Mouse (Mus musculus): Measurements from ENCODE around the gene Palm3. TPM values are rescaled to one million over a fixed set of nuclear protein-coding genes. Genes with fewer than 3 reads are reported as not detected.

Palm3 gene
- total RNA-seq, 2 experiments from 2014 or later = 0.99 to 1.1 TPM

DNA sequence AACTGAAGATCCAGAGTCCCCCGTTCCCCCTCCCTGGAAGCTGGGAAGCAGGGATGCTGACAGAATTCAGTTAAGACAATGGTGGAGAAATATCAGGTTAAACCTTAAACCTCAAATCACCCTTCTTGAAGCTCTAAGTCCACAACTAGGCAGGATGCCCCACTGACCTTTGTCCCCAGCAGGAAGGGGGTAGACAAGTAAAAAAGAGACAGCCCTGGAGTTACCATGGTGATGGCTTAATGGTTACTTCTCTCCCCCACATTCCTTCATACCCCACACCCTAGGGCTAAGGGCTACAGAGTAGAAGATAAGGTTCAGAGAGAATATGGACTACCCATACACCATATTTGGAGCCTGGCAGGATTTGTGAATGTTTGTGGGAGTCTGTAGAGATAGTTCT lies 2.4 kb downstream of the Palm3 start:
- DNase-seq = no peak

DNA sequence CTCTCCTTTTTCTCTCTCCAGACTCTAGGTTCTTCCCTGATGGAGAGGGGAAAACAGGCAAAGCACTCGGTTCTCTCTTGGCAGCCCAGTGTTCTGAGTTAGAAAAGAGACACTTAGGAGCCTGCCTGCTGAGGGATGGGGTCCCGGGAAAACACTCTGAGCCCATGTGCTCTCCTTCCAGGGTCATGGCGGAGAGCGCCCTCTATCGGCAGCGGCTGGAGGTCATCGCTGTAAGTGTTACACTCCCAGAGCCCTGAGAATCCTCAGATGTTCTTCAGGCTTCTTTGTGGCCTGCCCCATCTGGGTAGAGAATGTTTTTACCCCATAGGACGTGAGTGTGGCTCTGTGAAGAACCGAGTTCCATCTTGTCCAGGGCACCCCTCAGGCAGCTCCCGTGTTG lies 2.9 kb downstream of the Palm3 start:
- peak; percentile 80 for DNase-seq

DNA sequence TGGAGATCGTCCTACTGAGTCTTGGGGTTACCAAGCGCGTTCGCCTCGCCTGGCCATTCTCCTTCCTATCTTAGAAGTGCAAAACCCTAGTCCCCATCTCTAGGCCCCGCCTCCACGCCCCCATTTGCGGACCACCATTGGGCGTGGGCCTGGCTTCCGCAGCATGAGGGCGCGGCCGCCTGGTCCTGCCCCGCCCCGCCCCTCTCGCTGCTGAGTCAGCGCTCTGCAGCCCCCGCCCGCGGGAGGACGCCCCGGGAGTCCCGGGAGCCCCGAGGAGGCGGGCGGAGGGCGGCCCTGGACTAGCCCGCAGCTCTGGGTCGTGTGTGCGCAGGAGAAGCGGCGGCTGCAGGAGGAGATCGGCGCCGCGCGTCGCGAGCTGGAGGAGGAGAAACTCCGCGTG lies 4.6 kb downstream of the Palm3 start:
- peak; percentile 65 for DNase-seq

DNA sequence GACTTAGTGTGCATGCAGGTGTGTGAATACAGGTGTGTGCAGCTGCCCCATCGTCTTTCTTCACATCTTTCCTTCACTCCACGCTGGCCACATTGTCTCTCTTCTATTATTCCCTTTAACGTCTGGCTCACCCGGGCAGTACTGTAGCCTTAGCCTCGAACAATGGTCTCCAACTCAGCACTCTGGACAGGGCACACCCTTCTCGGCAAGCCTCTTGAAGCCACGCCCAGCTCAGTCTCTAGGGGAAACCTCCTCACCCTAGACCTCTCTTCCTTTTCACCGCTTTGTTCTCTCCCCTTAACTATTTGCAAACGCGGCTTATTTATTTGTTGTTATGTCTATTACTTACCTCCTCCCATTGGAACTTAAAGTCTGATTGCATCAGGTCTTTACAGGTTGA lies 6.2 kb downstream of the Palm3 start:
- no peak for DNase-seq

DNA sequence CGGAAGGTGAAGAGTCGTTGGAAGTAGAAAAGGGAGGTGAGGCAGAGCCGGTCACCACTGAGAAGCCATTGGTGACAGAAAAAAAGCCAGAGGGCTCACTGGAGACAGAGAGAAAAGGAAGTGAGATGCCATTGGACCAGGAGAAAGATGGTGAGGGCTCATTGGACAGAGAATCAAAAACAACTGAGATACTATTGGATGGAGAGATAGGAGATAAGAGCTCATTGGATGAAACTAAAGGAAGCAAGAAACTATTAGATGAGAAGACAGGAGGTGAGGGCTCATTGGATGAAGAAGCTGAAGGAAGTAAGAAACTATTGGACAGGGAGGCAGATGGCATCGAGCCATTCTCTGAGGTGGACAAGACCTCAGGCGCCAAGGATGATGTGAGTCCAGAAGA lies 8.0 kb downstream of the Palm3 start:
- DNase-seq = no peak

DNA sequence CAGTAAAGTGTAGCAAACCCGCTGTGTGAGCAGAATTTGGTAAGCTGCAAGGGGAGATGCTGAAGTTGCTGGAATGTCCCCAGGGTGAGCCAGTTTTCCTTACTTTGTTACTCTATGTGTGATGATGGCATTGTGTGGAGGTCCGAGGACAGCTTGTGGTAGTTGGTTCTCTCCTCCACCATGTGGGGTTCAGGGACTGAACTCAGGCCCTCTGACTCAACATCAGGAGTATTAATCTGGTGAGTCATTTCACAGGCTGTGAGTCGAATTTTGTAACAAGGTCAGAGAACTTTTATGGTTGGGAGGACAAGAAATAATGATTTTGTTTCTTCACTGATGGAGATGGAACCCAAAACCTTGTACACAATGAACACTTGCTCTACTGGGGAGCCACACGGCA lies 11.5 kb downstream of the Palm3 start:
- no peak for DNase-seq

DNA sequence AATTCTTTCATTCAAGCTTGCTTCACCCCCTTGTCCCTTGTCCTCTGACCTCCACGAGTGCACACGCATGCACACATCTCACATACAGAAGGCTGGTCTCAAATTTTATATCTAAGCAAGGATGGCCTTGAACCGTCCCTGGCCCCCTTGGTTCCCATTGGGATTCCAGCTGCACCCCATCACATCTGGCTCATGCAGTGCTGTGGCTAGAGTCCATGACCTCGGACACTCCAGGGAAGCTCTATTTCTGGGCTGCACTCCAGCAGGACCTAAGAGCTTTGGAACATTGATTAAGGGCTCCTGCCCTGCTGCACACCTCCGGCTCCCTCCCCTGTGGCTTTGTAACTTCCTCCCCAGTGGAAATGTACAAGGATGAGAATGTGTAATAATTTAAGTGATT lies 16.7 kb downstream of the Palm3 start:
- DNase-seq = no peak

DNA sequence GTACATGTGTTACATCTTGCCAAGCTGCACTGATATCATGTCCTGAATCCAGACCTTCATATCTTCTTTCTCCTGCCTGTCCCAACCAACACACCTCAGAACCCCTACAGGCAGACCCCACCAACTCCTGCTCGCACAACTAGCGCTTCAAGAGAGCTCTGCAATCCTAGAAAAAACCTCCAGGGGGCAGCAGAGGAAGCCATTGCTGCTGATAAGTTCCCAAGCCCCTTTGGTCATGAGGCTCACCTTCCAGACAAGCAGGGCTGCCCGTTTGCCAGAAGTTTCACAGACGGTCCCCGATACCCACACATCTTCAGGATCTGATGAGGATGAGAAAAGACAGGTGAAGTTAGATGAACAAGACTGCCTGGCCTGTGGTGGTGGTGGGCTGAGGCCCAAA lies 17.8 kb downstream of the Palm3 start:
- peak; percentile 71 for DNase-seq

DNA sequence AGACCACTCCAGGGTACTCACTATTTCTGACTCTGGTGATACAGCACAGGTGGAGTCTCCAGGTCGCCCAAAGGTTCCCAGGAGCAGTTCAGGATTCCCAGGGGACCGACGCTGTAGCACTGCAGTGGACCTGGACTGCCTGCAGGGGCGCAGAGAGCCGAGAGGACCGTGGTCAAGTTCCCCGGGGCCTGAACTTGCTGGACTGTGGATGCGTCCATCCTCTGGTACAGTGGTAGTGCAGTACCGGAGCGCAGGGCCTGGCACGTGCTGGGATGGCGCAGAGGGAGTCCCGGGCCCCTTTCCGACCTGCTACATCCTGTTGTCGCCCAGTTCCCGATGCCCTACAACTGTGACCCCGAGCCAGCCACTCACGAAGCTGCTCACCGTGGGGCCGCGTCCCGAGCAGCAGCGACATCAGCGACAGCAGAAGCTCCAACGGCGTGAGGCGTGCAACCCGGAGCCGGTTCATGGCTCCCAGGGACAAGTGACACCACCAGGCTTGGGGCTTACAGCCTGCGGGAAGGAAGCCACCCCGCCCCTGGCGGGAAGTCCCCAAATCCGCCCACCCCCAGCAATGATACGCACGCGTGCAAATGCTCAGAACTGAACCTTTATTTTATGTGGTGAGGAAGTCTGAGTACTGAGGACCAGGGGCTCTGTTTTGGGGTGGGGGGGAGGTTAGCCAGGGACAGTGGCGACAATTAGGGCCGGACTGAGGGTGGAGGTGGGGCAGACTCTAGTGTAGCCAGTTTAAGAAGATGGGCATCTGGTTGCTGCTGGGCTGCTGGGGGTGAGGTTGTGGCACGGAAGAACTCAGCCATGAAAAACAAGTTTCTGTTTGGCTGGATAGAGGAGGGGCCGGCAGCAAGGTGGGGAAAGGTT lies 21.0 kb downstream of the Palm3 start, which contains the start of gene Il27ra:
Il27ra (minus strand) TSS at position 524 of the 882 bp plus-strand sequence.
- DNase-seq = peak; percentile 75

DNA sequence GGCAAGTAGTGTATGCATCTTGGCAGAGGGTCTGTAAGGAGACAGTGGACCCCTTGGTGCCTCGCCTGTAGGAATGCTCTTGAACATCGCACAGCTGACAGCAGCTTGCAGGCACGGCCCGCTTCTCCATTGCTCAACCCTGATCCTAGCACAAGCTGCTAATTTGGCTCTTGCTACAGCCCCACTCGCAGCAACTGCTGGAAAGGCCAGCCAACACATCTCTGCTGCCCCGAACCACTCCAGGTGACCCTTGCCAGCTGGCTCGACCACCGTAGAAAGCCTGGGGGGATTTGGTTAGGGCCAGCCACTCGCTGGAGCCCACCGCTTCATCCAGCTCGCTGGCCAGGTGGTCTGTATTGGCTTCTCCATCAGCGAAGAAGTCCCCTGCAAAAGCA lies 21.7 kb downstream of the Palm3 start:
- DNase-seq = no peak

DNA sequence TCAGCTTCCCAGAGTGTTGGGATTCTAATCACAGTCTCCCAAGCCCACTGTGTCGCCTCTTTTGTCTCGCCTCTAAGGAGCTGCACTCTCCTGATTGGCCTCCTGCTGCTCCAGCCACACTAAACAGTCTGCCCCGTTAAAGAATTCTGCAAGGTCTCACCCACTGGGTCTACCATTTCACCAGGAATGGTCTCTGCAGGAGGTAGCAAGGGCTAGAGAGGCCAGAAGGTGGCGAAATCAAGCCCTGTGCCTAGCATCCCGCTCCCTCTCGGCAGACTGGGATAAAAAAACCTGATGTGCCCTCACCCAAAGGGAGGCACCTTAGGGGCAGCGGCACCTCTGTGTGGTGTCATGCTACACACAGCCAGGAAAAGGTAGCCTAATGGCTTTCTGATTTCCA lies 22.8 kb downstream of the Palm3 start:
- no peak for DNase-seq

DNA sequence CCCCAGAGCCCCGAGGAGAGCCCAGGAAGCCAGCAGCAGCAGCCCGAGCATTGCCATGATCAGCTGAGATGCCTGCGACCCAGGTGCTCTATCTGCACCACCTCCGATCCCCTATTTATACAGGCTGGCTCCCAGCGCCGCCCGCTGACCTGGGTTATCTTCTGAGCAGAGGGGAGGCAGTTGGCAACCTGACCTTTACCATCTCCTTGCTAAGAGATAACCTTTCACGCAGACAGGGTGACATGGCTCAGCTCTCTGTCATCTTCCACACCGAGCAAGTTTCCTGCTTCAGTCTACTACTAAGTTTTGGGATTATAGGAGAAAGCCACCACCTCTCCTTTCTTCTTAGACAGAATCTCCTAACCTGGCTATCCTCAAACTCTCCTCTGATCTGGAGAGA lies 23.6 kb downstream of the Palm3 start, which contains the start of gene Rln3:
Rln3 (minus strand) TSS at position 101 of the 400 bp plus-strand sequence.
- no peak for DNase-seq

DNA sequence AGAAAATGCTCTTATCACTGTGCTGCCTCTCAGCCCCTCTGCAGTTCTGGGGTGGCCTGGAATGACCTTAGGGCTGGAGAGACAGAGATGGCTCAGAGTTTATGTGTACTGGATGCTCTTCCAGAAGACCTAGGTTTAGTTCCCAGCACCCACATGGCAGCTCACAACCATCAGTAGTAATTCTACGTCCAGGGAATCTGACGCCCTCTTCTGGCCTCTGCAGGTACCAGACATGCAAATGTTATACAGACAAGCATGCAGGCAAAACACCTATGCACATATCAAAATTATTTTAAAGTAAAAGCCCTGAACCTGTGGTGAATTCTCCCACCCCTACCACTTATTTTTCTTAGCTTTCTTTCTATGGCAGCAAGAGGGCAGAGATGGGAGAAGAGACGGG lies 25.2 kb downstream of the Palm3 start:
- no peak for DNase-seq

DNA sequence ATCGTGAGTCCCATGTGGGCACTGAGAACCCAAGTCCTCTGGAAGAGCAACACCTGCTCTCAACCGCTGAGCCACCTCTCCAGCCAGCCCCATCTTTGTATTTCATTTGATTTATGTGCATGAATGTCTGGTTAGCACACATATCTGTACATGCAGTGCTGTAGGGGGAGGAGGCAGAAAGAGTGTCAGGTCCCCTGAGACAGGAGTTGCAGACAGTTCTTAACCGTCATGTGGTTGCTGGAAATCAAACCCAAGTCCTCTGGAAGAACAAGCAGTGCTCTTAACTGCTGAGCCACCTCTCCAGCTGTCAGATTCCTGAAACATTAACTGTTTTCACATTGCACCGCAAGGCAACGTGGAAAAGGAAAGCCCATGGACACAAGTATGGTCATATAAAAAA lies 26.9 kb downstream of the Palm3 start:
- DNase-seq = no peak

DNA sequence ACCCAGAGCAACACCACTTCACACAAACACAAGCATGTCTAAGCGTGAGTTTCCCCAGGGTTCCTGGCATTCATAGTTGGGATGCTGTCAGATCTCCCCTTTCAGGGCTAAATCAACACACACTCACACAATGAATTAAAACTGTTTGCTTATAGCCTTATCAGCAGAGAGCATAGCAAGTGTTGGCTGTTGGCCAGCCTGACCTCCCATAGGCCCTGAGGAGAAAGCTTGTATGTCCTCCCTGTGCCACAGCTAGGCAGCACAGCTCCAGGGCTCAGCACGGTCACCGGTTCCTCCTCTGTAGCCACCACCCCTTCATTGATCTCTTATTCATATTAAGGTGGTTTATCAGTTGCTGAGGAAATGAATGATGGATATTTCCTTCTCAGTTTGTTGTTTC lies 31.5 kb downstream of the Palm3 start:
- no peak for DNase-seq

DNA sequence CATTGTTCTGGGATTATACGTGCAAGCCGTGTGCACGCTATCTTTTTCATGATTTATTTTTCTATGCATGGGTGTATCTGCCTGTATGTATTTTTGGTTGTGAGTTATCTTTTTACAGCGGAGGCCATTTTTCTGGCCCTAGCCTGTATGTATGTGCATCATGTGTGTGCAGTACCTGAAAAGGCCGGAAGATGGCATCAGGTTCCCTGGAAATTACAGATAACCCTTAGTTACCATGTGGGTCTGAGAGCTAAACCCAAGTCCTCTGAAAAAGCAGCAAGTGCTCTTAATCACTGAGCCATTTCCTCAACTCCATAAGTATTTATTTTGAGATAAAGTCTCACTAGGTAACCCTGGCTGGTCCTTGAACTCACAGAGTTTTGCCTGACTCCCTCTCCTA lies 32.0 kb downstream of the Palm3 start:
- no peak for DNase-seq

DNA sequence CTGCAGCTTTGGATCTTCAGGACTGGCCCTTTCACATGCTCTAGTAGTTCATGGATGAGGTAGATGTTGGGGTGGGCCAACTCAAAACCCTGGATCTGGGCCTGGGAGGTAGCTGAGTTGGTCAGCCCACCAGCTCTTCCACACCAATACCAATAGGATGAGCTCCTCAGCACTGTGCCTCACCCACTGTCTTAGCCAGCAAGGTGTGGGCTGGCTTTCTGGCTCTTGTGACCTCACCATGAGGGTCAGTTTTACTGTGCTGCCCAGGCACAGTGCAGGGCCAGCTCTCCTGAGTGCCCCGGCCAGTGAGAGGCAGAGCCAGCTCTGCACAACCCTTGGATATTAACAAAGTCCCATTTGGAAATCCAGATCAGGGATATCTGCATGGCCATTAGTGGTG lies 36.6 kb downstream of the Palm3 start:
- DNase-seq = no peak

DNA sequence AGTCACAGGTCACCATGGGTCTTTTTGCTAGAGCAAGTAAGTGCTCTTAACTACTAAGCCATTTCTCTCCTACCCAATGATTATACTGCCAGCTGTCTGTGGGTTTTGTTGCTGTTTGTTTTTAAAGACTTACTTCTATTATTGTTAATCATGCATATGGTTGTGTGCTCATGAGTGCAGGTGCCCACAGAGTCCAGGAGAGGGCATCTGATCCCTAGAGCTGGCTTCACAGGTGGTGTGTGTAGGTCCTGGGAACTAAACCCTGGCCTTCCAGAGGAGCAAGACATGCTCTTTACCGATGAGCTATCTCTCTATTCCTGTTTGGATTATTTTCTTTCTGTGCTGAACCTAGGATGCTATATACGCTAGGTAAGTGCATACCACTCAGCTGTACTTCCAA lies 38.0 kb downstream of the Palm3 start:
- DNase-seq = no peak

DNA sequence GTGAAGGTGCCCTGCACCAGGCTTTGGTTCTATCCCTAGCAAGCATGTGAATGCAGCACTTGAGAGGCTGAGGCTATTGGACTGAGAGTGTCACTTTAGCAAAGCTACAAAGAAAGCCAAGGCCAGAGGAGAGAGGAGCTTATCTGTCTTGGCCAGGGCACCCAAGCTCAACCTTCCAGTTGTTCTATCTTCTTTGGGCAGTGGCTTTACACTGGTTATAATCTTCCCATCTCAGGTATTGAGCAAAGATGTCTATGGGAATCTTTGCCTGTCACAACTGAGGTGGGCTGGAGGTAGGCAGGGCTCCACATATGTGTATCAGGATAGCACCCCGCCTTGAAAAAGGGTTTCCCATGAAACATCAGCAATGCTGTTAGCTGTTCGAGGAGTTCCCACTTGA lies 39.0 kb downstream of the Palm3 start:
- no peak for DNase-seq

DNA sequence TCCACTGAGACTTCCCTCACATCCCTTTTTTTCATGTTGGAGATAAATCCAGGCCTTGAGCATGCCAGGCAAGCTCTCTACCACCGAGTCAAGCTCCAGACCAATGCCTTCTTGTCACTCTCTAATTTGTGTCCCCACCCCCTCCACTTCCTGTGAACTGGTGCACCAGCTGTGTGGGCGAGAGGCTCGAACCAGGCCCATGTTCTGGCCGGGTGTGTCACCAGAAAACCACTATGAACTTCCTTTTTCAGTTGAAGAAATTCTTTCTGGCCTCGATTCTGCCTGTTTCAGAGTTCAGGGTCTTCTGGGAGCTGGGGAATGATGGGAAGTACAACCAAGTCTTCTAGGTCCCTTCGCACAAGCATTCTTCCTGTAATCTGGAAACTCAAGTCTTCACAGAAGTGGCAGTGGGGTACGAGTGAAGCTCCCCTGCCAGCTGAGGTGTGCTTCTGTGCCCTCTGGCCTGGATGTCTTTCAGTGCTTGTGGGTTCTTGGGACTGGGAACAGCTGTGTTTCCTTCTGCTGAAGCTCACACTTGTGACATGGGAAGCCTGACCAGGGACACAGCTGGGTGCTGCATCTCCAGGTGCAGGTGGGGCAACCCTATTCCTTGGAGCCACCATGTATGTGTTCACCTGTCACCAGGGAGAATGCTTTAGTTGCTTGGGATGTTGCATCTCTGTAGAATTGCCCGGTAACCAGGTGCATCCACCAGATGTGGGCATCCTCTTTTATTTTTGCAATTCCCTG lies 42.8 kb downstream of the Palm3 start:
- DNase-seq = no peak

DNA sequence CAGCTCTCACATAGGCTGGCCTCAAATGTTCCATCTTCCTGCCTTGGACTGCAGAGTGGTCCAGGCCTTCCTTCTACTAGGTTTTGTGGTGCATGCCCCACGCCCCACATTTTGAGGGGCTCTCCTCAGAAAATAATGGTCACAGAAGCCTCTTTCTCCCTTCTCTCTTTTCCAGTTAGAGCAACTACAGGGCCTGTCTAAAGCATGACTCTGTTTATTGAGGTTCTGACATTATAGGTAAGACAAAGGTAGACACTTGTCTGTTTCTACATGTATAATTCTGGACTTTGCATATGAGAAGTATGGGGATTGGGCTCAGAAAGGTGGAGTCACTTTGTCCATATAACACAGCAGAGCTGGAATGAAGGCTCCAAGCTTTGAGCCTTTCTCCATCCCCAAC lies 43.8 kb downstream of the Palm3 start, which contains the start of gene Gm10643:
Gm10643 (minus strand) TSS at position 101 of the 400 bp plus-strand sequence.
- DNase-seq = no peak

DNA sequence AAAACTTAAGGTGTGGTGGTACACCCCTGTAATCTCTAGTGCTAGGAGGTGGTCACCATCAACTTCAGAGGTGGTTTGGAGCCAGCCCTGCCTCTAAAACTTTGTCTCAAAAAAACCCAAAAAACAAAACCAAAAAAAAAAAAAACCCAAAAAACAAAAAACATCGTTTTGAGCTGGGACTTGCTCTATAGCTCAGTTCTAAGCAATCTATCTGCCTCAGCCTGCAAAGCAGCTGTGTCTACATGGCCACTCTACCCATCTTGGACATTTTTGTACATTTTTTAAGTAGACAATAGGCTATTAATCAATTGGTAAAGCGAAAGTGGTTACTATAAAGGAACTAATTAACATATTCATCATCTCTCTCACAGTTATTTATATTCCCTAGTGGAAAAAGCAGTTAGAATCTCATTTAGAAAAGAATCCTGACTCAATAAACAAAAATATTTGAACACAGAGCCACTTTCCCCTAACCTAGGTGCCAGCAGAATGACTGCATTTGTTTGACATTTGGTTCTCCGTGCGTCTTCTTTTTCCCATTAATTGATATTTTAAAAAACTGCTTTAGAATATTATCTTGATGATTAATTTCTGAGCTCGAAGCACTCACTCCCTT lies 44.3 kb downstream of the Palm3 start:
- DNase-seq = no peak
